Mouse (Mus musculus) embryonic stem cell, embryonic (primary cell): Measurements from ENCODE around the gene Nudt17.

Experiments
- CTCF ChIA-PET, 4 experiments: fragments of 300-600 bp in 2 of 4; fragments of 350-600 bp in 2 of 4; sonication (Branson Sonifier 250); formaldehyde crosslinking; loops; one replicate each; lab custom pipeline; 2022; ENCODE audit warnings: inconsistent platforms in 2 of 4; lab: Charles Lee
- POLR2A ChIA-PET, 4 experiments: fragments of 300-600 bp in 2 of 4; fragments of 350-600 bp in 2 of 4; sonication (Branson Sonifier 250); formaldehyde crosslinking; loops; one replicate each; lab custom pipeline; 2022; ENCODE audit warnings: antibody characterized with exemption in 4 of 4, inconsistent platforms in 1 of 4; lab: Charles Lee

Gene Nudt17

GRCm38 (mm10) chr3:96692506-96692905 lies 15.9 kb downstream of the Nudt17 start:
- CTCF ChIA-PET = interaction anchor here (0.6 to 3.1 kb wide), 27 partner anchors 9 to 189 kb away, joined by 3 to 10 read pairs (median 4); partner anchors contain the start of genes Nudt17 (in 2 of the 4), Ankrd35 (in 1 of the 4), Itga10 (in 1 of the 4) and Lix1l (in 1 of the 4)
- POLR2A ChIA-PET = interaction anchor here in 3 of 4 experiments (0.8 to 13.9 kb wide), 29 partner anchors 8 to 415 kb away, joined by 3 to 317 read pairs (median 5); partner anchors contain the start of genes Ankrd35 (in 3 of the 3), Nudt17 (in 2 of the 3), Gm16253 (in 1 of the 3) and Polr3gl (in 1 of the 3)

DNA sequence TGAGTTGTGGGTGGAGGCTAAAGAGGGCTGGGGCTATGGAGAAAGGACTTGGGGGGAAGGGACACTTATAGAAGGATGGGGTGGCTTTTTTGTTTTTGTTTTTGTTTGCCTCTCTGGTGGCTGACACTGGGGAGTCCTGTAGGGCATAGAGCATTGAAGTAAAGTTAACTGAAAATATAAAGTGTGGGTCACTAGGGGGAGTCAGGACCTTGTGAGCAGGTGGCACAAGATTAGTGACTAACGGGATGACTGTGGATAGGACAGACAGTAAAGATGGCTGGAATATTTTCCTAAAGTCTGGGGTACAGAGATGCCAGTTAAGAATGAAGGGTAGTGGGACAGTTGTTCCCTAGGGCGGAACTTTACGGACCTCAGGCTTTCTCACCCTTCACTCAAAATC lies 18.1 kb downstream of the Nudt17 start:
- CTCF ChIA-PET = interaction anchor here in 1 of 4 experiments (1.4 kb wide), 1 partner anchor 9 kb away, joined by 6 read pairs; no protein-coding TSS in a partner anchor
- POLR2A ChIA-PET = interaction anchor here in 2 of 4 experiments (1.2 to 13.9 kb wide), 6 partner anchors 8 to 18 kb away, joined by 5 to 317 read pairs (median 10); partner anchors contain the start of genes Ankrd35 (in 1 of the 2) and Nudt17 (in 1 of the 2)

DNA sequence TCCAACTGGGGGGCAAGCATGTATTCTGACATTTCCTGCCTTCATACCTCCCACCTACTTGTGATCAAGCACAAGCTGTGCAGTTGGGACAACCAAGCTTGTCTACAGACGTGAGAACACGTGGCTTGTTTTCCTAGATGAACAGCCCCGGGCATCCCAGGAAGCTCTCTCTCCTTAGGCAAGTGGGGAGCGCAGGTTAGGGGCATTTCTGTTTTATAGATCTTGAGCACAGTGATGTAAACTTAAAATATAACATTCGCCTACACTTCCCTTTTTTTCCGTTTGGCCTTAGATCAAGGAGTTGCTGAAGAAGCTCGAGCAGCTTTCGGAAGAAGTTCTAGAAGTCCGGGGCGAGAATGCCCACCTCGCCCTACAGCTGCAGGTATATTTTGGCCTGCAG lies 19.5 kb downstream of the Nudt17 start:
- ChIA-PET CTCF (interaction anchor here in 3 of 4 experiments (0.7 to 1.8 kb wide), 7 partner anchors 8 to 186 kb away, joined by 3 to 6 read pairs (median 4); no protein-coding TSS in a partner anchor), POLR2A (interaction anchor here in 3 of 4 experiments (0.6 to 13.9 kb wide), 19 partner anchors 9 to 1524 kb away, joined by 3 to 317 read pairs (median 4); partner anchors contain the start of genes Ankrd35 (in 2 of the 3), Rbm8a (in 2 of the 3), Gm16253 (in 1 of the 3) and Txnip (in 1 of the 3))

DNA sequence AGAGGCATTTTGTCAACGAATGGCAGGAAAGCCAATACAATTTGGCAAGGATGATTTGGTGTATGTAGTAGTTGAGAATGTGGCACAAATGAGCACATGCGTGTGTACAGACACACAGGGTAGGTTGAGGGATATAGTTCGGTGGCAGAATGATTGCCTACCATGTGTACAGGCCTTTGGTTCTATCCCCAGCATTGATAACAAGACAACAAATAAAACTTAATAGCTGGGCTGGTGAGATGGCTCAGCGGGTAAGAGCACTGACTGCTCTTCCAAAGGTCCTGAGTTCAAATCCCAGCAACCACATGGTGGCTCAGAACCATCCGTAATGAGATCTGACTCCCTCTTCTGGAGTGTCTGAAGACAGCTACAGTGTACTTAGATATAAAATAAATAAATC lies 22.3 kb downstream of the Nudt17 start:
- ChIA-PET CTCF (interaction anchor here in 1 of 4 experiments (1.4 kb wide), 1 partner anchor 10 kb away, joined by 7 read pairs; no protein-coding TSS in a partner anchor), POLR2A (interaction anchor here in 3 of 4 experiments (1.1 to 18.1 kb wide), 10 partner anchors 8 to 271 kb away, joined by 3 to 317 read pairs (median 6); partner anchors contain the start of genes Pias3 (in 2 of the 3), Itga10 (in 1 of the 3) and Rbm8a (in 1 of the 3))

GRCm38 (mm10) chr3:96684822-96685156 lies 23.6 kb downstream of the Nudt17 start:
- ChIA-PET POLR2A (interaction anchor here (0.6 to 18.1 kb wide), 39 partner anchors 8 to 178 kb away, joined by 3 to 317 read pairs (median 5); partner anchors contain the start of genes Ankrd35 (in 3 of the 4), Pias3 (in 3 of the 4), Nudt17 (in 2 of the 4) and Rbm8a (in 2 of the 4)), CTCF (interaction anchor here in 3 of 4 experiments (0.5 to 2.4 kb wide), 21 partner anchors 8 to 619 kb away, joined by 3 to 10 read pairs (median 4); partner anchors contain the start of genes Nudt17 (in 2 of the 3), Pias3 (in 2 of the 3) and Ankrd35 (in 1 of the 3))

DNA sequence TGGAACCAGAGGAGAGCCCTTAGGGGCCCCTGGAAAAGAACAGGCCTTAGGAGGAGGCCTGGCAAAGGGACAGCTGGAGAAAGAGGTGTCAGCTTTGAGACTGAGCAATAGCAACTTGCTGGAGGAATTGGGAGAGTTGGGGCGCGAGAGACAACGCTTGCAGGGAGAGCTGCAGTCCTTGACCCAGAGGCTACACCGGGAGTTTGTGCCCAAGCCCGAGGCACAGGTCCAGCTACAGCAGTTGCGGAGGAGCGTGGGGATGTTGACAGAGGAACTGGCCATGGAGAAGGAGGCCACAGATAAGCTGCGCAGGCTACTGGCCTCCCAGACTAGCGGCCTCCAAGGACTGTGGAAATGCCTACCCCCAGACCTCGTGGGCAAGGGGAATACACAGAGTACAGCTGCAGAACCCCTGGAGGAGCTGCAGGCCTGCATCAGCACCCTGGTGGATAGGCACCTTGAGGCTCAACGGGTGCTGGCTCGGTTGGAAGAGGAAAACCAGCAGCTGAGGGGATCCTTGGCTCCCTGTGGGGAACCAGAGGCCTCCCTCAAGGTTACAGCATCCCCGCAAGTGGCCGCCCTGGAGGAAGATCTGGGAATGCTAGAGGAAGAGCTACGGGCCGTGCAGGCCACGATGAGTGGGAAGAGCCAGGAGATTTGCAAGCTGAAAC lies 24.1 kb downstream of the Nudt17 start:
- CTCF ChIA-PET = interaction anchor here in 2 of 4 experiments (0.5 to 2.4 kb wide), 19 partner anchors 8 to 618 kb away, joined by 3 to 10 read pairs (median 4); partner anchors contain the start of genes Nudt17 (in 2 of the 2), Pias3 (in 2 of the 2) and Ankrd35 (in 1 of the 2)
- POLR2A ChIA-PET = interaction anchor here (0.6 to 18.1 kb wide), 40 partner anchors 9 to 178 kb away, joined by 3 to 317 read pairs (median 5); partner anchors contain the start of genes Ankrd35 (in 3 of the 4), Pias3 (in 3 of the 4), Nudt17 (in 2 of the 4) and Rbm8a (in 2 of the 4)

DNA sequence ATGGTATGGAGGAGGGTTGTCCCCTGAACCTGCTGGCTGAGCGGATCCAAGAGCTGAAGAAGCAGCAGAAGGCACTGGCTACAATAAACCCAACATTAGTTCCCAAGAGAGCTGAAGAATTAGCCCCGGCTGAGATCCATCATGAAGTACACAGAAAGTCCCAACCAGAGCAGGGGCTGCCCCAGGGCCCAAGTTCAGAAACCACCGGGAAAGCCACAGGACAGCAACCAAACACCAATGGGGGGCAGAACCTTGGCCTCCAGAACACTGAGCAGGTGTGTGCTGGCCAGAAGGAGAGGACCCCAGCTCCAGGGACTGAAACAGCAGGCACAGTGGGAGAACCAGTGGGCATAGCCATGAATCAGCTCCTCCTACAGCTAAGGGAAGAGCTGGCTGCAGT lies 24.9 kb downstream of the Nudt17 start:
- POLR2A ChIA-PET = interaction anchor here (0.6 to 18.1 kb wide), 17 partner anchors 9 to 127 kb away, joined by 3 to 317 read pairs (median 7); partner anchors contain the start of genes Pias3 (in 3 of the 4), Ankrd35 (in 2 of the 4), Nudt17 (in 1 of the 4) and Rbm8a (in 1 of the 4)
- CTCF ChIA-PET = interaction anchor here (1.0 to 2.4 kb wide), 10 partner anchors 9 to 25 kb away, joined by 3 to 10 read pairs (median 5); partner anchors contain the start of genes Ankrd35 (in 1 of the 4) and Nudt17 (in 1 of the 4)

GRCm38 (mm10) chr3:96680269-96680956 lies 27.9 kb downstream of the Nudt17 start:
- CTCF ChIA-PET = interaction anchor here in 3 of 4 experiments (0.5 to 2.7 kb wide), 17 partner anchors 8 to 159 kb away, joined by 3 to 11 read pairs (median 5); partner anchors contain the start of genes Pias3 (in 2 of the 3), Ankrd35 (in 1 of the 3) and Nudt17 (in 1 of the 3)
- POLR2A ChIA-PET = interaction anchor here in 3 of 4 experiments (0.6 to 18.1 kb wide), 27 partner anchors 9 to 857 kb away, joined by 3 to 317 read pairs (median 5); partner anchors contain the start of genes Ankrd35 (in 2 of the 3), Pias3 (in 2 of the 3), Rbm8a (in 2 of the 3) and Lix1l (in 1 of the 3)

DNA sequence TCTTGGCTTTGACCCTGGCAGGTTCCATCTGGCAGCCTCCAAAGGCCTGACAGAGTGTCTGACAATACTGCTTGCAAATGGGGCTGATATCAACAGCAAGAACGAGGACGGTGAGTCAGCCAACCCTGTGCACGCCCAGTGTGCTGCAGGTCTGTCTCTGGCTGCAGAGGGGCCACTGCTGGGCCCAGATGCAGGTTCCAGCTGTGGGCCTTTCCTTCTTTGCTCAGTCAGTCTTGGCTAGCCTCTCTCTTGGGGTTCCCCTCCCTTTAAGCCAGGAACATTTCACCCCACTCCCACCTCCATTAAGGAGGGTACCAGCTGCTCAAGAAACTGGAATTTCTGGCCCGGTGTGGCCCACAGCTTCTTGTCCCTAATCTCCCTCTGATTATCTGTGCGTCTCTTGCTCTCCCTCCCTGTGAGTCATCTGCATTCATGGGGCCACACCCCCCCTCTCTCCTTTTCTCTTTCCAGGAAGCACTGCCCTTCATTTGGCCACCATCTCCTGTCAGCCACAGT lies 29.1 kb downstream of the Nudt17 start:
- ChIA-PET CTCF (interaction anchor here in 2 of 4 experiments (1.4 to 2.7 kb wide), 4 partner anchors 12 to 26 kb away, joined by 3 to 11 read pairs (median 4); partner anchors contain the start of gene Pias3 (in 1 of the 2)), POLR2A (interaction anchor here in 3 of 4 experiments (0.7 to 18.1 kb wide), 20 partner anchors 9 to 410 kb away, joined by 3 to 317 read pairs (median 5); partner anchors contain the start of genes Ankrd35 (in 2 of the 3), Pias3 (in 2 of the 3), Txnip (in 2 of the 3) and Gm16253 (in 1 of the 3))

GRCm38 (mm10) chr3:96678456-96678855 lies 29.9 kb downstream of the Nudt17 start:
- ChIA-PET CTCF (interaction anchor here in 3 of 4 experiments (0.6 to 2.7 kb wide), 4 partner anchors 11 to 45 kb away, joined by 3 to 6 read pairs (median 5); partner anchors contain the start of gene Pias3 (in 2 of the 3)), POLR2A (interaction anchor here in 3 of 4 experiments (0.6 to 18.1 kb wide), 20 partner anchors 8 to 409 kb away, joined by 3 to 317 read pairs (median 4); partner anchors contain the start of genes Gm16253 (in 2 of the 3), Pias3 (in 2 of the 3), Ankrd35 (in 1 of the 3) and Hist2h2bb (in 1 of the 3))

DNA sequence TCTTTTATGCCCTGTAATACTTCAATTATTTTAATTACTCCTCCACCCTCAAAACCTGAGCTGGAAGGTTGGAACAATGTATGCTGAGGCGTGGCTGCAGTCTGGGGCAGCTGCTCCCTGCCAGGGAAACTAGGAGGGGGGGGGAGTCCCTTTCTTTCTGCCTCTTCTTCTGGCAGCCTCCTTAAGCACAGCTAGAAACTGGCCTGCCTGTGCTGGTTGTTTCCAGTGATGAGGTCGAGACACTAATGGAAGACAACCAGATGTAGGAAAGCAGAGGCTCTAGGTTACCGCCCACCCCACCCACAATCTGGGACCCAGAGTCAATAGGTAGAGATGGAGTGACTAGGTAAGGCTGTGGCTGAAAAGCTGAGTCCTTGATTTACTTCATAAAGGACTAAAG lies 32.7 kb downstream of the Nudt17 start:
- POLR2A ChIA-PET = interaction anchor here (0.6 to 18.1 kb wide), 65 partner anchors 8 to 527 kb away, joined by 3 to 317 read pairs (median 5); partner anchors contain the start of genes Pias3 (in 4 of the 4), Nudt17 (in 3 of the 4), Rbm8a (in 3 of the 4) and Gm16253 (in 2 of the 4)
- CTCF ChIA-PET = interaction anchor here in 3 of 4 experiments (0.6 to 3.9 kb wide), 27 partner anchors 9 to 875 kb away, joined by 3 to 20 read pairs (median 5); partner anchors contain the start of genes Pias3 (in 3 of the 3), Nudt17 (in 2 of the 3), Gm16253 (in 1 of the 3) and Lix1l (in 1 of the 3)

DNA sequence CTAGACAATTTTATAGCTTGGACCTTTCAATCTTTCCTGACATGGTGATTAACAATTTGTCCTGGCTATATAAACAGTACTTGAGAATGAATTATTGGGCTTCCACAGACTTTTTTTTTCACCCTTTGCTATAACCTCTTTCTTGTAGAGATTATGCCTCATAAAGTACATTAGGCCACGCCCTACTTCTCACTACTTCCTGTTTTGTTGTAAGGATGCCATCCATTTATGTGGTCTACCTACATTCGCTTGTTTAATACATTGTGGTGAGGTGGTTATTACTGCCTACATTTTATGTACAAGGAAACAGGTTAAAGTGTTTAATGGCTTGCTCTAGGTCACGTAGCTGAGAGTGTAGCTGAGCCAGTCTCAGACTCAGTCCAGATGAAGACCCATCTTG lies 33.2 kb downstream of the Nudt17 start:
- POLR2A ChIA-PET = interaction anchor here (0.6 to 18.1 kb wide), 70 partner anchors 7 to 674 kb away, joined by 3 to 317 read pairs (median 5); partner anchors contain the start of genes Pias3 (in 4 of the 4), Nudt17 (in 3 of the 4), Rbm8a (in 3 of the 4) and Gm16253 (in 2 of the 4)
- CTCF ChIA-PET = interaction anchor here in 3 of 4 experiments (0.7 to 3.9 kb wide), 27 partner anchors 8 to 636 kb away, joined by 3 to 20 read pairs (median 5); partner anchors contain the start of genes Pias3 (in 3 of the 3), Nudt17 (in 2 of the 3), Gm16253 (in 1 of the 3) and Lix1l (in 1 of the 3)

GRCm38 (mm10) chr3:96674442-96674841 lies 33.9 kb downstream of the Nudt17 start:
- POLR2A ChIA-PET = interaction anchor here in 3 of 4 experiments (0.6 to 18.1 kb wide), 41 partner anchors 9 to 675 kb away, joined by 3 to 317 read pairs (median 8); partner anchors contain the start of genes Pias3 (in 3 of the 3), Nudt17 (in 2 of the 3), Rbm8a (in 2 of the 3) and Txnip (in 2 of the 3)
- CTCF ChIA-PET = interaction anchor here in 3 of 4 experiments (0.6 to 3.9 kb wide), 19 partner anchors 10 to 797 kb away, joined by 3 to 20 read pairs (median 5); partner anchors contain the start of genes Nudt17 (in 2 of the 3), Pias3 (in 2 of the 3) and Polr3gl (in 1 of the 3)

GRCm38 (mm10) chr3:96673514-96673913 lies 34.8 kb downstream of the Nudt17 start:
- POLR2A ChIA-PET = interaction anchor here in 3 of 4 experiments (0.5 to 18.1 kb wide), 25 partner anchors 10 to 605 kb away, joined by 3 to 317 read pairs (median 10); partner anchors contain the start of genes Nudt17 (in 3 of the 3), Pias3 (in 3 of the 3), Rbm8a (in 2 of the 3) and Gm16253 (in 1 of the 3)
- CTCF ChIA-PET = interaction anchor here in 3 of 4 experiments (1.1 to 3.9 kb wide), 7 partner anchors 10 to 35 kb away, joined by 3 to 20 read pairs (median 5); partner anchors contain the start of genes Nudt17 (in 2 of the 3) and Pias3 (in 1 of the 3)

DNA sequence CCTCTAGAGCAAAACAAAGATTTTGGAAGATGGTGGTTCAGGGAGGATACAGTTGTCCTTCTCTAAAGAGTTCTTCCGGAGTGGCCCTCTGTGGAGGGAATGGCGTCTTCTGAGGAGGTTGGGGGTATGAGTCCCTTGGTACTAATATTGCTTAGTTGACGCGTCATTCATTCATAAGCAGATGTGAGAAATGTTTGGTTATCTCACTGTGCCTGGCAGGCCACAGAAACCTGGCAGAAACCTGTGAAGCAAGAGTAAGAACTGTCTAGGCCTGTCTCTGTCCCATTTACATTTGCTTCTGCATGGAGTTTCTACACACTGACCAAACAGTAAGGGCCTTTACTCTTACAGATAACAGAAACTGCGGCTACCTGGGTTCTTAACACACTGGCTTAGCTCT lies 36.8 kb downstream of the Nudt17 start:
- POLR2A ChIA-PET = interaction anchor here in 3 of 4 experiments (0.8 to 18.1 kb wide), 4 partner anchors 13 to 114 kb away, joined by 3 to 317 read pairs (median 19); partner anchors contain the start of genes Pias3 (in 2 of the 3) and Txnip (in 1 of the 3)
- CTCF ChIA-PET = interaction anchor here in 1 of 4 experiments (2.1 kb wide), 1 partner anchor 37 kb away, joined by 8 read pairs; the partner anchor contains the start of gene Nudt17
